Mouse (Mus musculus) ES-CJ7 (cell line): ENCODE data around the gene Fbln1.

ENCODE experiments used
- DNase-seq: peaks from one replicate; pipeline ENCODE4 v3.0.0; 2011; ENCODE audit warnings: low read depth, low spot score

The Fbln1 gene

GRCm38 (mm10) chr15:85206703-85207075 is 940 bp downstream of the Fbln1 start:
- DNase-seq = no peak

DNA sequence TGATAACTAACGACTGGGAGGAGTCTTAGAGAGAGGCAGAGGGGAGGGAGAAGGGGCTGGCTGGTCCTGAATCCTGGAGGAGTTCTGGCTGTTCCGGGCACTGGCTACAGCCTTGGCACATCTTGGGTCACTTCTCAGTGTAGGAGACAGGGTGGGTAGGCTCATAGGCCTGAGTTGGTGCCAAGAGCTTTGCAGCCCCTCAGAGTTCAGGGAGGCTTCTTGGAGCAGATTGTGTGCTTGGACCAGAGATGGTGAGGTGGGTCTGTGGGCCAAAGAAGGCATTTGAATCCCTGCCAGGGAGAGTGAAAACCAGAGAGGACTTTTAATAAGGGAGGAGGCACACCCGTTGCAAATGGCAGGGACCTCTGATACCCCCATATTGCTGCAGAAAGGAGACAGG is 1.3 kb downstream of the Fbln1 start:
- DNase-seq = no peak

DNA sequence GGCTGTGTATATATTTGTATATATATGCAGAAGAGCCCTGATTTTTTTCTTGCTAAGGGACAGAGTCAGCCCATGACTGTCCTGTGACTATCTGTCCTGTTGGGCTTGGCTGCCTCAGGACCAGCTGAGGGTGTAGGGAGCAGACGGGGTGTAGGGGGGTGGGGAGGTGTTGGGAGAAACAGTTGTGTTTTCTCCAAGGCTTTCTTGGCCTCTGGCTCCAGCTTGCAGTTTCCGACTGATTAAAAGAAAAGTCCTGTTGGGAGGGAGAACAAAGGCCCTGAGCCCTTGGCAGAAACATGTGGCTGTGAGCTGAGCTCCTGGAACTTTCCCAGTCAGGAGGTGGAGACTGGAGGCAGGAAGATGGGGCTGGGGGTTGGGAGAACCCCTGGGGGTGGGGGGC is 2.0 kb downstream of the Fbln1 start:
- DNase-seq = peak; percentile 17

- no peak for DNase-seq
Measured at GRCm38 (mm10) chr15:85208332-85208731, 2.6 kb downstream of the Fbln1 start.

GRCm38 (mm10) chr15:85209341-85209740 is 3.6 kb downstream of the Fbln1 start:
- DNase-seq = peak; percentile 77

- DNase-seq = peak; percentile 69
Measured at GRCm38 (mm10) chr15:85210686-85211085, 4.9 kb downstream of the Fbln1 start.

GRCm38 (mm10) chr15:85211101-85211760 is 5.5 kb downstream of the Fbln1 start:
- DNase-seq = peak; percentile 68

DNA sequence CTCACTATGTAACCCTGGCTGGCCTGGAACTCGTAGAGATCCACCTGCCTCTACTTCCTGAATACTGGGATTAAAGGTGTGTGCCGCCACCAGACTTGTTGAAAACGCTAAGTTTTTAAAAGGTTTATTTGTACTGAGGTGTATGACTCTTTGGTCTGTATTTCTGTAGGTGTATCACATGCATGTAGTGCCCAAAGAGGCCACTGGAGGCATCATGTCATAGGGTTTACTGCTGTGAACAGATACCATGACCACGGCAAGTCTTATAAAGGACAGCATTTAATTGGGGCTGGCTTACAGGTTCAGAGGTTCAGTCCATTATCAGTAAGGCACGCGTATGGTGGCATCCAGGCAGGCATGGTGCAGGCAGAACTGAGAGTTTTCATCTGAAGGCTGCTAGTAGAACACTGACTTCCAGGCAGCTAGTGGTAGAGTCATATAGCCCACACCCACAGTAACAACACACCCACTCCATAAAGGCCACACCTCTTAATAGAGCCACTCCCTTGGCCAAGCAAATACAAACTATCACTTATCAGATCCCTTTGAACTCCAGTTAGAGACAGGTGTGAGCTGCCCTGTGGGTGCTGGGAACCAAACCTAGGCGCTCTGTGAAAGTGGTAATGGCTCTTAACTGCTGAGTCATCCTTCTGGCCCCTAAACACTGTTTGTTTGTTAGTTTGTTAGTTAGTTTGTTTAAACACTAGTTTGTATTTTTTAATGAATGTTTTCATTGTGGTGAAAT is 10.5 kb downstream of the Fbln1 start:
- peak; percentile 70 for DNase-seq

DNA sequence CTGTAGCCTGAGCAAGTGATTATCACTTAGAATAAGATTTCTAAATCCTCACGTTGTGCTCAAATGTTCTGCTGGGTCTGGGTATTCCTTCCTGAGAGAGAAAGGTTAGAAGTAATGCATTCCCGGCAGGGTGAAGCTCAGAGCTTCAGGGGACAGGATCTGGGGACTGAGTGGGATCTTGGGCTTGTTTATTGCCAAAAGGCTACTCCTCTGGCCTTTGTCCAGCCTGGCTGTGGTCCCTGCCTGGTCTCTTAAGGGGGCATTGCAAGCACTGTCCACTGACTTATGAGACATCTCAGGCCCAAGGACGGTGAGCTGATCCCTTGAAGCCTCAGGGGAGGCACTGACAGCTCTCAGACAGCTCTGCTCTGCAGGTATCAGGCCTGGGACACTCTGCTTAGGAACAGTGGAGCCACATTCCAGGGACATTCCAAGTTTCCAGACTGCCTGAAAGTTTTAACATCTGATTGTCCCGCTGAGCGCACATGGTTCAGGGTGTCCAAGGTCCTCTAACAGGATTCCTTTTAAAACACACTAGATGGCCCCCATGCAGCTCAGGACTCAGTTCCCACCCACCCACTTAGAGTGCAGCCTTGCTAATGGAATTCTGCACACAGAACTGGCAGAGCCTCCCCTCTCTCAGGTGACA is 13.0 kb downstream of the Fbln1 start:
- DNase-seq = no peak

GRCm38 (mm10) chr15:85220371-85220770 is 14.6 kb downstream of the Fbln1 start:
- DNase-seq = no peak

GRCm38 (mm10) chr15:85221115-85221854 is 15.5 kb downstream of the Fbln1 start:
- DNase-seq = no peak

GRCm38 (mm10) chr15:85225693-85226092 is 19.9 kb downstream of the Fbln1 start:
- DNase-seq = no peak

DNA sequence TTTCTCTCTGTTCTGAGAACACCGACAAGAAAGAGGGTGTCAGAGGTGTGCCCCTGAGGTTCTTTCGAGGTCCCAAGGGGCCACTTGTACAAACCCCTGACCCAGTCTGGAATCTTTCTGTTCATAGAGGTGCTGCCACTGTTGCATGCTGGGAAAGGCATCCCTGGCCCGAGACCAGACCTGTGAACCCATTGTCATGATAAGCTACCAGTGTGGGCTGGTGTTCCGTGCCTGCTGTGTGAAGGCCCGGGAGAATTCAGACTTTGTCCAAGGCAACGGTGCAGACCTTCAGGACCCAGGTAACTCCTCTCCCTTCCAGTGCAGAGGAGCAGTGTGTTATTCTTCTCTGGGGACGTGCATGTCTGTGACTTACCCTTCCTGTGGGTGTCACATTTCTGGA is 21.1 kb downstream of the Fbln1 start:
- DNase-seq = peak; percentile 64

GRCm38 (mm10) chr15:85228568-85228967 is 22.8 kb downstream of the Fbln1 start:
- DNase-seq = no peak

GRCm38 (mm10) chr15:85229960-85230535 is 24.3 kb downstream of the Fbln1 start:
- DNase-seq = no peak

DNA sequence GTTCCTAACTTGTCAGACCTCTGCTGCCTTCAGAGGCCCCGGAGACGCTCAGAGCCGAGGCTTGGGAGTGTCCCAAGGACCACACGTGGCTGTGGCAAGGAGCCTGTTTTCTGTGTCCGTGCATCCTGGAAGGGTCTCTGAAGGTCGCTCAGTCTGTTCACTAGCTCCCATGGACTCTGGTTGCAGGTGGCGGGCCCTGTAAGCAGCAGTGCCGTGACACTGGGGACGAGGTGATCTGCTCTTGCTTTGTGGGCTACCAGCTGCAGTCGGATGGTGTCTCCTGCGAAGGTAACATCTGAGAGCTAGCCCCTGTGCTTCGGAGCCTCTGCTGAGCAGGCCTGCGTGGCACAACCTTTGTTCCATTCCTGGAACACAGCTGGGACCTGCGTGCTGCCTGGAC is 24.9 kb downstream of the Fbln1 start:
- no peak for DNase-seq

- DNase-seq = peak; percentile 67
Measured at GRCm38 (mm10) chr15:85231443-85232255, 25.9 kb downstream of the Fbln1 start.

- no peak for DNase-seq
Measured at GRCm38 (mm10) chr15:85232256-85232535, 26.4 kb downstream of the Fbln1 start.

- no peak for DNase-seq
Measured at GRCm38 (mm10) chr15:85232543-85233250, 26.9 kb downstream of the Fbln1 start.

DNA sequence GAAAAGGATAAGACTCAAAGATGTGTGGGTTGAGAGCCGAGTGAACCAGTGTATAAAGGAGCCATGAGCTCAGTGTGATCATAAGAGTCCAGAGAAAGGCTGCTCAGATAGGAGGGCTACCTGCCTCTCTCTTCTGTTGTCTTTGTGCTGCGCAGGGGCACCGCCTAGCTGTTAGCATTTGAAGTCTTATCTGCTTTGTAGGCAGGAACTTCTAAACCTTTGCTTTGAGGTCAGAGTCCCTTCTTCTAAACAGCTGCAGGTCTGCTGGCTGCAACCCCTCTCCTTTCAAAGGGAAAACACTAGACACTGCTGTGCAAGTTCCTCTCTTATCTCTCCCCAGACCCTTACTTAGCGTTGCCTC is 27.5 kb downstream of the Fbln1 start:
- DNase-seq = peak; percentile 43

GRCm38 (mm10) chr15:85233690-85234089 is 27.9 kb downstream of the Fbln1 start:
- no peak for DNase-seq
